Mouse (Mus musculus): ENCODE data around the gene Fam131b. TPM values are rescaled to one million over a fixed set of nuclear protein-coding genes. Genes with fewer than 3 reads are reported as not detected.
A peak's percentile ranks its signal among the peaks of the same experiment; 100 is the strongest.

Fam131b gene
- polyA plus RNA-seq, 1 experiment from 2014 or later = 3.0 TPM

DNA sequence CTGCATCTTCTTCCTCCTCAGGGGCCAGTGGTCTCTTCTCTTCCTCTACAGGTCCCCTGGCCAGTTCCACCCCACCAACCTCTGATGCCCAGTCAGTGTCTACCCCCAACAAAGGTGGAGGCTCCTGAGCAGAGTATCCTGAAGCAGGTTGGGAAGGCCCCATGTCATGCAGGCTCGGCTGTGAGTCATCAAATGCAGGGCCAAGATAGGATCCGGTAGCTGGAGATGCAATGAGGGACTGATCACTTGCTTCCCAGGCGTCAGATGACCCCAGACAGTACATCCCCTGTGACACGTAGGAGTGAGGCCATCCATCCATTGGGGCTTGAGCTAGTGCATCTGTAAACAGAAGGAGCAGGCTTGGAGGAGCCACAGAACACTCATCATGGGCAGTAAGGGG lies 6.2 kb downstream of the Fam131b start:
- Histone ChIP-seq H3K4me3 (ENCODE audit: low read depth, low read length) (no peak overlapping the region), H3K27ac (ENCODE audit: low read depth, low read length) (no peak overlapping the region), H3K9ac (ENCODE audit: low read length) (no peak overlapping the region), H3K36me3 (ENCODE audit: control insufficient read depth, insufficient read depth, low read length) (peaks cover 4% of the 10 kb centered on the region; the same call in 1 of the 2 replicates), H3K4me1 (ENCODE audit: control insufficient read depth, insufficient read depth, low read length) (no peaks in the 10 kb centered on the region; the same call in 1 of the 2 replicates), H3K4me2 (no peak overlapping the region), H3K27me3 (ENCODE audit: control insufficient read depth, insufficient read depth, low read length) (0 out of 2 replicates have a peak, but pooled peaks cover under 1% of the 10 kb centered on the region), H3K9me3 (ENCODE audit: control insufficient read depth, low read length) (no peaks in the 10 kb centered on the region)
- 92% methylated on average over 4 of the region's 4 CpGs for WGBS
- DNase-seq (ENCODE audit: low spot score, missing footprints) = no peak
- no peak for ATAC-seq (ENCODE audit: low FRiP score)

DNA sequence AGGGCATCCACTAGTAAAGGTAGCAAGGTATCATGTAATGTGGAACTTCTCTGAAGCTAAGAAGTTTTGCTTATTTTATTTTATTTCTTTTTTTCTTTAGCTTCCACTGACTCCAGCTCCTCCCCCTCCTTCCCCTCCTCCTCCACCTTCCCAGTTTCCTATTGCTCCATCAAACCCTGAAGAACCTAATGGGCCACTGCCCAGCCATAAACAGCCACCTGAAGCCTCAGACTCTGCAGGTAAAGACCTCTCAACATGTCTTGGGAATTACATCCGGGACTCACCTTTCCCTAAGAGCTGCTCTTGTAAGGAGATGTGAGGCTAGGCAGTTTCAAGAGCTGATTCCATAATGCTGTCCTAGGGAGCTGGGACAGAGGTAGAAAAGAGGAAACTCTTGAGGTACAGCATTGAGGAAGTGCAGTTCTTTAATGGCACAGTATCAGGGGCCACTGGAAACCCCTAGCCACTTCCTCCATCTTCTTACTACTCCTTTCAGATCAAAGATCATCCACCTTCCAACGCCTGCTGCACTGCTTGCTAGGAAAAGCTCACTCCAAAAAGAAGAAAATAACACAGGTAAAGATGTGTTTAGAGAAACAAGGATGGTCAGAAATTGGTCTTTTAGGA lies 13.9 kb downstream of the Fam131b start:
- Histone ChIP-seq H3K4me1 (ENCODE audit: control insufficient read depth, insufficient read depth, low read length) (no peaks in the 10 kb centered on the region), H3K4me2 (no peak overlapping the region), H3K9ac (ENCODE audit: low read length) (no peak overlapping the region), H3K36me3 (ENCODE audit: control insufficient read depth, insufficient read depth, low read length) (peaks cover 9% of the 10 kb centered on the region; the same call in 1 of the 2 replicates), H3K27me3 (ENCODE audit: control insufficient read depth, insufficient read depth, low read length) (no peaks in the 10 kb centered on the region), H3K9me3 (ENCODE audit: control insufficient read depth, low read length) (no peaks in the 10 kb centered on the region), H3K4me3 (ENCODE audit: low read depth, low read length) (no peak overlapping the region), H3K27ac (ENCODE audit: low read depth, low read length) (no peak overlapping the region)
- ATAC-seq (ENCODE audit: low FRiP score) (no peak), DNase-seq (ENCODE audit: low spot score, missing footprints) (no peak)
- 93% methylated on average over 2 of the region's 2 CpGs for WGBS

DNA sequence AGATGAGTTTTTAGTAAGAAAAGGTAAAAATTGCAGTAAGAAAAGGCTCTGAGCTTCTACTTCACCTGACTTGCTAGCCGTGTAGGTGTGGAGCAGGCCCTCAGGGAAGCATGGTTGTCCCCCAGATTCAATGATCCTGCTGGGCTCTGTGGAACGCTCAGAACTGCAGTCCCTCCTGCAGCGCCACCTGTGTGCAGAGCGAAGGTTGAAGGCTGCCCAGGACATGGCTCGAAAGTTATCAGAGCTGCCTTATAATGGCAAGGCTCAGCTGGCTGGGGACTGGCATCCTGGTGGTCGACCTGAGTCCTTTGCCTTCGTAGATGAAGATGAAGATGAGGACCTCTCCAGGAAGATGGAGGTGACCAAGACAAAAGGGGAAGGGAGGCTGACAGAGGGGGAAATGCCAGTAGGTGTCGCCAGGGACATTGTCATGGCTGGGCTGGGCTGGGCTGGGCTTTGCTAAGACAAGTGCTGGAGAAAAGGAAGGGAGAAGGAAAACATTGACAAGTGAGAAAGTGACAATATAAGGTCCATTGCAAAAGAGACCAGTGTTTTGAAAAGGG lies 14.5 kb downstream of the Fam131b start:
- DNase-seq (ENCODE audit: low spot score, missing footprints) (no peak), ATAC-seq (ENCODE audit: low FRiP score) (0 out of 2 replicates have a peak, but pooled peaks have one; percentile 30)
- Histone ChIP-seq H3K9me3 (ENCODE audit: control insufficient read depth, low read length) (no peaks in the 10 kb centered on the region), H3K4me2 (no peak overlapping the region), H3K27ac (ENCODE audit: low read depth, low read length) (no peak overlapping the region), H3K27me3 (ENCODE audit: control insufficient read depth, insufficient read depth, low read length) (no peaks in the 10 kb centered on the region), H3K36me3 (ENCODE audit: control insufficient read depth, insufficient read depth, low read length) (peaks cover 9% of the 10 kb centered on the region; the same call in 1 of the 2 replicates), H3K4me3 (ENCODE audit: low read depth, low read length) (no peak overlapping the region), H3K9ac (ENCODE audit: low read length) (no peak overlapping the region), H3K4me1 (ENCODE audit: control insufficient read depth, insufficient read depth, low read length) (no peaks in the 10 kb centered on the region)
- 48% methylated on average over 8 of the region's 8 CpGs for whole genome bisulfite sequencing

DNA sequence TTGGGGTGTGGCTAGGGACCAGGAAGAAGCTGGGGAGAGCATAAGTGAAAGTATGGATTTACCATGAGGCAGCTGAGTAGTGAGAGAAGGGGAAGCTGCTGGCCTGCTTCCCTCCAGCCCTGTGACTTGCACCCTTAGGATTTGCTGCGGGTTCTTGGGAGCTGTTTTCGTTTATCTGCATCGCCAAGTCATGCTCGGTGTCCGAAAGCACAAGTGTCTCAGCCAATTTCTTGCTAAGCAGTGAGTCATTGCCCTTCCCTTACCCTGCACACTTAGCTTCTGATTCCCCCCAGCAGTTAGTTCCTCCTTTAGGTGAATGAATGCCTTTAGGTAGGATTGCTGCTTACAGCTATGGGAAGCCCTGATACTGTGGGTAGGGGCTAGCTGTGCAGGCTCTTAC lies 25.1 kb downstream of the Fam131b start:
- no peaks in the 10 kb centered on the region for H3K27me3 ChIP-seq (ENCODE audit: control insufficient read depth, insufficient read depth, low read length)
- H3K27ac ChIP-seq (ENCODE audit: low read depth, low read length) = no peak overlapping the region
- H3K9ac ChIP-seq (ENCODE audit: low read length) = no peak overlapping the region
- H3K36me3 ChIP-seq (ENCODE audit: control insufficient read depth, insufficient read depth, low read length) = no peaks in the 10 kb centered on the region
- ATAC-seq (ENCODE audit: low FRiP score) = no peak
- H3K4me2 ChIP-seq = no peak overlapping the region
- H3K4me1 ChIP-seq (ENCODE audit: control insufficient read depth, insufficient read depth, low read length) = no peaks in the 10 kb centered on the region
- 96% methylated on average over 5 of the region's 5 CpGs for WGBS
- DNase-seq (ENCODE audit: low spot score, missing footprints) = no peak
- no peaks in the 10 kb centered on the region for H3K9me3 ChIP-seq (ENCODE audit: control insufficient read depth, low read length)
- no peak overlapping the region for H3K4me3 ChIP-seq (ENCODE audit: low read depth, low read length)

DNA sequence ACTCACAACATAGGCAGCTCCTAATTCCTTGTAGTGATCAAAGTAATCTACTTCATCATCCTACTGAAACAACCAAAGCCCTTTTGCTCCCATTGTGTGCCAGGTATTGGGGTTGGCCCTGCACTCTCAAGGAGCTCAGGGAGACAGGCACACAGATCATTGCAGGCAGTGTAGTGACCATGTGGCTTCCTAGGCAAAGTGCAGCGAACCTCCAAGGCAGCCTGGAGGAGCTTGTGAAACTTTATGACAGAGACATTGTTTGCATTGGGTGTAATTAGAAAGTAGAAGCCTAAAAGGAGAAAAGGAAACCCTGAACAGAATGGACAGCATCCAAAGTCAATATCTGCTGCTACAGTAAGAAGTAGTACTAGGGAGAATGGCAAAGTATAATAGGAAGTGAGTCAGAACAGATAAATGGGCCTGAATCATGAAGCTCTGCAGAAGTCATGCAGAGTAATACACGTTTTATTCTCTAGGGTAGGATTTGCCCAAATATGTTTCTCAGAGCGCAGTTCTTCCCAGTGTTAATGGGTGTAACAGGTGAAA lies 28.8 kb downstream of the Fam131b start:
- DNase-seq (ENCODE audit: low spot score, missing footprints) (no peak), ATAC-seq (ENCODE audit: low FRiP score) (no peak)
- no peaks in the 10 kb centered on the region for H3K27me3 ChIP-seq (ENCODE audit: control insufficient read depth, insufficient read depth, low read length)
- H3K4me3 ChIP-seq (ENCODE audit: low read depth, low read length) = no peak overlapping the region
- no peak overlapping the region for H3K4me2 ChIP-seq
- no peaks in the 10 kb centered on the region for H3K4me1 ChIP-seq (ENCODE audit: control insufficient read depth, insufficient read depth, low read length)
- no peak overlapping the region for H3K27ac ChIP-seq (ENCODE audit: low read depth, low read length)
- peaks cover 5% of the 10 kb centered on the region for H3K36me3 ChIP-seq (ENCODE audit: control insufficient read depth, insufficient read depth, low read length)
- WGBS = 87% methylated on average over 3 of the region's 3 CpGs
- H3K9me3 ChIP-seq (ENCODE audit: control insufficient read depth, low read length) = no peaks in the 10 kb centered on the region
- no peak overlapping the region for H3K9ac ChIP-seq (ENCODE audit: low read length)

DNA sequence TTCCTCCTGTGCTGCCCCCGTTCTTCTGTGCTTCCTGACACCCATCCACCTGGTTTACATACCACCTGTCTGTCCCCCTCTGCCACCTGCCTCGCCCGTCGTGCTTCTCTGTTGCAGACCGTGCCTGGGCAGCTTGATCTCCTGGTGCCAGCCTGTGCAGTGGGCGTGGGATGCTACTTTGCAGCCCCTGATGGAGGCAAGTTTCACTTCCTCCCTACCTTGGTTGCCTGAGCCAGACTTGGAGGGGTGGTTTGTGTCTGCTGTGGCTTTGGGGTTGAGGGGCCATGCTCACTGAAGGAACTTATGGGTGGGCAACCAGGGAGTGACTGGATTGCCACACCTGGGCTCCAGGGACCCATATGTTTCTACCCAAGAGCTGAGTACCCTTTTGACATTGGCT lies 31.1 kb downstream of the Fam131b start:
- Histone ChIP-seq H3K4me3 (ENCODE audit: low read depth, low read length) (no peak overlapping the region), H3K27ac (ENCODE audit: low read depth, low read length) (no peak overlapping the region), H3K4me1 (ENCODE audit: control insufficient read depth, insufficient read depth, low read length) (no peaks in the 10 kb centered on the region), H3K36me3 (ENCODE audit: control insufficient read depth, insufficient read depth, low read length) (peaks cover 8% of the 10 kb centered on the region), H3K27me3 (ENCODE audit: control insufficient read depth, insufficient read depth, low read length) (no peaks in the 10 kb centered on the region), H3K4me2 (no peak overlapping the region), H3K9ac (ENCODE audit: low read length) (no peak overlapping the region), H3K9me3 (ENCODE audit: control insufficient read depth, low read length) (no peaks in the 10 kb centered on the region)
- DNase-seq (ENCODE audit: low spot score, missing footprints) = no peak
- WGBS = 88% methylated on average over 6 of the region's 6 CpGs
- no peak for ATAC-seq (ENCODE audit: low FRiP score)

DNA sequence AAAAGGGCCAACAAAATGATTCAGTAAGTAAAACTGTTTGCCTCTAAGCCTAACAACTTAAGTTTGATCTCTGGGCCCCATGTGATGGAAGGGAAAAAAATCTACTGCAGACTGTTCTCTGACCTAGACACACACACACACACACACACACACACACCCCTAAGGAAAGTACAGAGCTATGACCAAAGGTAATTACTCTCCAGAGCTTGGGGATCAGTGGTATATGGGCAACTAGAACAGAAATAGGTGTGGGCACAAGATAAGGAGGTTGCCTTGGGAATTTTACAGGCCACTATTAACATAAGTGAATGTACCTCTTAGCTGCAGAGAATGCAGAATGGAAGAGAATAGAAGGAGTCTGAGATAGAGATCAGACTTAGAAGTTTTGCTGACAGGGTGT lies 36.9 kb downstream of the Fam131b start:
- Histone ChIP-seq H3K9ac (ENCODE audit: low read length) (no peak overlapping the region), H3K4me1 (ENCODE audit: control insufficient read depth, insufficient read depth, low read length) (no peaks in the 10 kb centered on the region), H3K36me3 (ENCODE audit: control insufficient read depth, insufficient read depth, low read length) (peaks cover 6% of the 10 kb centered on the region; the same call in 1 of the 2 replicates), H3K27ac (ENCODE audit: low read depth, low read length) (no peak overlapping the region), H3K27me3 (ENCODE audit: control insufficient read depth, insufficient read depth, low read length) (no peaks in the 10 kb centered on the region), H3K4me2 (no peak overlapping the region), H3K4me3 (ENCODE audit: low read depth, low read length) (no peak overlapping the region), H3K9me3 (ENCODE audit: control insufficient read depth, low read length) (no peaks in the 10 kb centered on the region)
- ATAC-seq (ENCODE audit: low FRiP score) (no peak), DNase-seq (ENCODE audit: low spot score, missing footprints) (no peak)

DNA sequence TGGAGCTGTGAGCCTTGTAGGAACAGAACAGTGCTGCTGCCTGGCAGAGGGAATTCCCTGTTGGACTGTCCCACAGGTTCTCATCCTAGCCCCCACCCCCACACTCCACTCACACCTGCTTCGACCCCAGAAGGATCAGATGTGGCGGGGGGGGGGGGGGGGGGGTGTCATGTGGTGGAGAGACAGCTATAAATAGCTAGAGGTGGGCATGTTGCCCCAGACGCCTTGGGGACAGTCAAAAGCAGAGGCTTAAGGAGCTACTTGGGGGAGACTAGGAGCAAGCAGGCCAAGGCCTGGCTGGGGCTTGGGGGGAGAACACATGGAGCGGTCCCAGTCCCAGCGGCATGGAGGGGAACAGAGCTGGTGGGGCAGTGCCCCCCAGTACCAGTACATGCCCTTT lies 38.0 kb downstream of the Fam131b start, which contains the start of gene Clcn1:
TSS of gene Clcn1 (plus strand) at position 238 of the 400 bp plus-strand sequence.
- DNase-seq (ENCODE audit: low spot score, missing footprints) (no peak), ATAC-seq (ENCODE audit: low FRiP score) (peak; percentile 23)
- WGBS = 90% methylated on average over 5 of the region's 5 CpGs
- Histone ChIP-seq H3K9me3 (ENCODE audit: control insufficient read depth, low read length) (no peaks in the 10 kb centered on the region), H3K4me2 (no peak within 1 kb of the TSS), H3K36me3 (ENCODE audit: control insufficient read depth, insufficient read depth, low read length) (peaks cover 12% of the 10 kb centered on the region; the same call in 1 of the 2 replicates), H3K4me3 (ENCODE audit: low read depth, low read length) (no peak within 1 kb of the TSS), H3K4me1 (ENCODE audit: control insufficient read depth, insufficient read depth, low read length) (no peaks in the 10 kb centered on the region), H3K9ac (ENCODE audit: low read length) (no peak within 1 kb of the TSS), H3K27me3 (ENCODE audit: control insufficient read depth, insufficient read depth, low read length) (no peaks in the 10 kb centered on the region), H3K27ac (ENCODE audit: low read depth, low read length) (no peak within 1 kb of the TSS)

DNA sequence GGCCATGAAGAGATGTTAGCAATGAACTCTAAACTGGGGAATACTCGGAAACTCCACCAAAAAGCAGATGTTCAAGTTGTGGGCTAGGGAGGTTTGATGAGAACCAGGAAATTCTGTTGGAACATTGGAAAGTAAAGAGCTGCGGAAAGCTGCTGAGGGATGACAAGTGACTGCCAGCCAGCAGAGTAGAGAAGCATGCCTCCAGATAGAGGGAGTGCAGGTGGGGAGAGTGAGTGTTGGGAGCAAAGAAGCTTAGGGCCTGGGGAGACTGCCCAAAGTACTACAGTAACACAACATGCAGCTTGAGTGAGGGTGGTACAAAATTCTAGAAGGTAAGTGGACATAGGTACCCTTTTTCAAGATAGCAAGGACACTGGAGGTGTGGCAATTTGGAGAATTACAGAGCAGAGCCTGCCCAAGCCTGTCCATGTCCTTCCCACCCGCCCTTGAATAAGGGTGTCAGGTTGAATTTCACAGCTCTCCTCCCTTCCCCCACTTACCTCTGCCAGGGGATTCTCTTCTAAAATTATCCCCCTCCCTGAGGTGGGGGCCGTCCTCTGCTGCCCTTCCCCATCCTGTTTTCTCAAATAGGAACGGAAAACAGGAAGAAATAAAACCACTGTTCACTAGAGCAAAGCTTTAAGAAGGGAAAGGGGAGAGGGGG lies 41.4 kb downstream of the Fam131b start:
- no peak for DNase-seq (ENCODE audit: low spot score, missing footprints)
- H3K4me3 ChIP-seq (ENCODE audit: low read depth, low read length) = no peak overlapping the region
- H3K4me2 ChIP-seq = no peak overlapping the region
- H3K27me3 ChIP-seq (ENCODE audit: control insufficient read depth, insufficient read depth, low read length) = no peaks in the 10 kb centered on the region
- H3K4me1 ChIP-seq (ENCODE audit: control insufficient read depth, insufficient read depth, low read length) = no peaks in the 10 kb centered on the region
- H3K9ac ChIP-seq (ENCODE audit: low read length) = no peak overlapping the region
- 76% methylated on average over 5 of the region's 5 CpGs for WGBS
- H3K9me3 ChIP-seq (ENCODE audit: control insufficient read depth, low read length) = no peaks in the 10 kb centered on the region
- no peak overlapping the region for H3K27ac ChIP-seq (ENCODE audit: low read depth, low read length)
- H3K36me3 ChIP-seq (ENCODE audit: control insufficient read depth, insufficient read depth, low read length) = peaks cover 24% of the 10 kb centered on the region
- no peak for ATAC-seq (ENCODE audit: low FRiP score)

Data from midbrain, embryonic 11.5 days (tissue).